Mouse (Mus musculus) myocyte (in vitro differentiated cells): ENCODE data around the gene Madd.

Experiments
- CEBPB ChIP-seq: IDR thresholded peaks from 2 replicates; pipeline ENCODE4 v1.6.1; 2011; ENCODE audit warnings: mild to moderate bottlenecking, moderate library complexity; ENCODE audit not compliant: poor library complexity, insufficient read depth, severe bottlenecking
- E2F4 ChIP-seq: IDR thresholded peaks from one replicate; pipeline ENCODE4 v1.6.1; 2011; ENCODE audit warnings: mild to moderate bottlenecking, control low read depth, moderate library complexity; ENCODE audit not compliant: insufficient read depth
- MAX ChIP-seq: IDR thresholded peaks from one replicate; pipeline ENCODE4 v1.6.1; 2011; ENCODE audit warnings: low read depth, mild to moderate bottlenecking, control low read depth
- POLR2A ChIP-seq: IDR thresholded peaks from one replicate; pipeline ENCODE4 v1.6.1; 2011; ENCODE audit warnings: low read depth, mild to moderate bottlenecking, control low read depth, moderate library complexity; ENCODE audit not compliant: insufficient read length
- SRF ChIP-seq: IDR thresholded peaks from one replicate; pipeline ENCODE4 v1.6.1; 2011; ENCODE audit warnings: low read depth; ENCODE audit not compliant: control insufficient read depth, insufficient read length
- USF1 ChIP-seq: IDR thresholded peaks from one replicate; pipeline ENCODE4 v1.6.1; 2011; ENCODE audit warnings: low read depth, mild to moderate bottlenecking, control low read depth, moderate library complexity

- TF ChIP-seq POLR2A: no peak
- TF ChIP-seq MAX: no peak
- no peak for TF ChIP-seq CEBPB
- no peak for TF ChIP-seq USF1
- TF ChIP-seq SRF: no peak
- no peak for TF ChIP-seq E2F4
Measured at GRCm38 (mm10) chr2:91202972-91203656, 19.5 kb upstream of the Madd start.
